Mouse (Mus musculus) limb, embryonic 13.5 days (tissue): ENCODE measurements at regions not wholly inside any gene's neighbourhood (a gene's known extent, or its start where the extent isn't known, plus 50 kb on each side); places are given as distances from the start of the nearest gene placed in this dataset.
A peak's percentile ranks its signal among the peaks of the same experiment; 100 is the strongest.

Experiments
- ATAC-seq: fragments of 200-750 bp; cut with Nextera tagmentation; 2 replicates; pipeline ENCODE4 v1.8.0; 2017; ENCODE audit warnings: low read depth, moderate number of reproducible peaks, moderate TSS enrichment; ENCODE audit not compliant: low FRiP score
- H3K27ac ChIP-seq: fragments of 300-500 bp; sonication (generic); 2 replicates; pipeline ENCODE4 v1.5.1; 2015; ENCODE audit warnings: inconsistent platforms, mild to moderate bottlenecking, moderate library complexity
- H3K27me3 ChIP-seq: fragments of 300-500 bp; sonication (generic); 2 replicates; pipeline ENCODE4 v1.6.1; 2015; ENCODE audit warnings: mild to moderate bottlenecking, inconsistent platforms
- H3K36me3 ChIP-seq: fragments of 300-500 bp; sonication (generic); 2 replicates; pipeline ENCODE4 v1.6.1; 2015; ENCODE audit warnings: inconsistent platforms, mild to moderate bottlenecking, moderate library complexity
- H3K4me1 ChIP-seq: fragments of 300-500 bp; sonication (generic); 2 replicates; pipeline ENCODE4 v1.6.1; 2015; ENCODE audit warnings: inconsistent platforms
- H3K4me2 ChIP-seq: fragments of 300-500 bp; sonication (generic); replicated peaks from 2 replicates; pipeline ENCODE4 v1.6.1; 2015; ENCODE audit warnings: inconsistent platforms, mild to moderate bottlenecking, moderate library complexity
- H3K4me3 ChIP-seq: fragments of 300-500 bp; sonication (generic); 2 replicates; pipeline ENCODE4 v1.5.1; 2015; ENCODE audit warnings: moderate library complexity, mild to moderate bottlenecking, inconsistent platforms
- H3K9ac ChIP-seq: fragments of 300-500 bp; sonication (generic); 2 replicates; pipeline ENCODE4 v1.6.1; 2015; ENCODE audit warnings: mild to moderate bottlenecking, inconsistent platforms
- H3K9me3 ChIP-seq: fragments of 300-500 bp; sonication (generic); 2 replicates; pipeline ENCODE4 v1.6.1; 2016; ENCODE audit warnings: inconsistent platforms
- WGBS: fragments of 180-500 bp; shearing (Covaris S2); methylation state at CpG from one replicate; pipeline ENCODE4 v1.1.7; 2015; 5-methylcytosine and 5-hydroxymethylcytosine counted together

DNA sequence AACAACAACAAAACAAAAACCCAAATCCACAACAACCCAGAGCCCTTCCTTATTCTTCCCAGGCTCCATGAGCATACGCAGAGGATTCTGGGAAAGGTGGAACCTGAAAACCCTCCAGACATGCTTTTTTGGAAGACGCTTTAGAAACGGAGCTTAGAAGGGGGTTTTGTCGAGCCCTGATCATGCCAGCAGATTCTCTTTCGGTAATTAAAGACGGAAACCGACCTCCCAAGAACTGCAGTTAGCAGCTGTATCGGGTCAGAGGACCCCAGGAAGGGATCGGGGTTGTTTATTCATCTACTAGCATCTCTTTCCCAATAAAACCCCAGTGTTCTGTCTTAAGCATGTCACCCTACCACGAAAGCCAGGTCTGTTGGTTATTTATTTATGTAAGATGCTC, 298.1 kb downstream of the Slc4a3 start:
- no peak overlapping the region for H3K9ac ChIP-seq
- 30% methylated on average over 10 of the region's 10 CpGs for WGBS
- no peaks in the 10 kb centered on the region for H3K36me3 ChIP-seq
- H3K4me1 ChIP-seq, result peaks cover 57% of the 10 kb centered on the region
- H3K4me2 ChIP-seq, result no peak overlapping the region
- H3K9me3 ChIP-seq, result no peaks in the 10 kb centered on the region
- no peak overlapping the region for H3K4me3 ChIP-seq
- H3K27ac ChIP-seq, result no peak overlapping the region
- no peaks in the 10 kb centered on the region for H3K27me3 ChIP-seq
- no peak for ATAC-seq

DNA sequence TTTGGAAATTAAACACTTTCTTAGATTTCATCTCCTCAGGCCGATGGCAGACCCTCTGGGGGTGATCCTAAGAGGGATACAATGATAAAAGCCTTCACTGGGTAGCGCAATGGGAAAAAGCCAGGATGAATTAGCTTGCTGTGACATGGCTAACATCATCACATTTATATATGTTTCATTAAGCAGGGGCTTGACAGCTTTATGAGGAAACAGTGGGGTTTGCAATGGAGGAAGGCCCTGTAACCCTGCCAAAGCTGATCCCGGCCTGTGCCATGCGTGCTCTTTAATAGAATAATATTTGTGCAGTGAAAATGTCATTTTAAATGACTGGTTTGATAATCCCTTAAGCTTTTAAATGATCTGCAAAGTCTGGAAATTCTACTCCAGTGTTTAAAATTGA, 298.5 kb downstream of the Slc4a3 start:
- Histone ChIP-seq H3K9me3 (no peaks in the 10 kb centered on the region), H3K36me3 (no peaks in the 10 kb centered on the region), H3K4me1 (peaks cover 53% of the 10 kb centered on the region), H3K4me2 (0 out of 2 replicates have a peak overlapping the region, but pooled peaks have one; percentile 9), H3K4me3 (no peak overlapping the region), H3K27me3 (no peaks in the 10 kb centered on the region), H3K27ac (peak overlapping the region; percentile 67; the same call in 1 of the 2 replicates), H3K9ac (no peak overlapping the region)
- ATAC-seq, result no peak
- 26% methylated on average over 4 of the region's 4 CpGs for WGBS

DNA sequence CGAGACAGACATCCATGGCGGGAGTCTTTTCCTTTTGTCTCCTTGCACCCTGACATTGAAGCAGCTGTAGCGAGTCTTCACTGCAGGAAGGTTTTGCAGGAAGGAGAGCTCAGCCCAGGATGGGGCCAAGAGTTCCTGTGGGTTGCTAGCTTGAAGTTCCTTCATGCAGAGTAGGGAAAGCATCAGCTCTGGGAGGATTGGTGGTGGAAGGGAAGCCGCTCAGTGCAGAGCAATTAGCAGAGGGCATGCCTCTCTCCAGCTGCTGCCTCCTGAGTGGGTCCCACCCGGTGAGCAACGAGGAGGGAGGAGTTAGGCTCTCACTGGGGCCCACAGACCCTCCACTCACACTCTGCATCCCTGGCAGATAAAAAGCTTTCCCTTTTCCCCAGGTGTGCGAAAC, 298.9 kb downstream of the Slc4a3 start:
- no peaks in the 10 kb centered on the region for H3K9me3 ChIP-seq
- H3K36me3 ChIP-seq, result no peaks in the 10 kb centered on the region
- 0 out of 2 replicates have a peak, but pooled peaks have one; percentile 57 for ATAC-seq
- no peaks in the 10 kb centered on the region for H3K27me3 ChIP-seq
- peak overlapping the region; percentile 67; the same call in 1 of the 2 replicates for H3K27ac ChIP-seq
- H3K9ac ChIP-seq, result no peak overlapping the region
- no peak overlapping the region for H3K4me3 ChIP-seq
- H3K4me2 ChIP-seq, result 0 out of 2 replicates have a peak overlapping the region, but pooled peaks have one; percentile 9
- WGBS, result 17% methylated on average over 7 of the region's 7 CpGs
- H3K4me1 ChIP-seq, result peaks cover 49% of the 10 kb centered on the region

GRCm38 (mm10) chr1:75845771-75846535, 299.9 kb downstream of the Slc4a3 start:
- Histone ChIP-seq H3K9me3 (no peaks in the 10 kb centered on the region), H3K4me2 (no peak overlapping the region), H3K9ac (no peak overlapping the region), H3K27me3 (no peaks in the 10 kb centered on the region), H3K4me3 (no peak overlapping the region), H3K27ac (no peak overlapping the region), H3K36me3 (no peaks in the 10 kb centered on the region), H3K4me1 (peaks cover 43% of the 10 kb centered on the region)
- ATAC-seq, result no peak
- 74% methylated on average over 4 of the region's 4 CpGs for WGBS

GRCm38 (mm10) chr1:75847681-75848080, 301.6 kb downstream of the Slc4a3 start:
- no peaks in the 10 kb centered on the region for H3K36me3 ChIP-seq
- no peak overlapping the region for H3K9ac ChIP-seq
- peaks cover 31% of the 10 kb centered on the region for H3K4me1 ChIP-seq
- H3K4me2 ChIP-seq, result no peak overlapping the region
- no peak overlapping the region for H3K4me3 ChIP-seq
- H3K9me3 ChIP-seq, result 0 out of 2 replicates have a peak, but pooled peaks cover 3% of the 10 kb centered on the region
- no peak overlapping the region for H3K27ac ChIP-seq
- 67% methylated on average over 3 of the region's 3 CpGs for WGBS
- H3K27me3 ChIP-seq, result no peaks in the 10 kb centered on the region
- no peak for ATAC-seq

- no peak overlapping the region for H3K9ac ChIP-seq
- WGBS, result 74% methylated on average over 4 of the region's 4 CpGs
- peaks cover 25% of the 10 kb centered on the region for H3K4me1 ChIP-seq
- H3K4me2 ChIP-seq, result no peak overlapping the region
- no peaks in the 10 kb centered on the region for H3K36me3 ChIP-seq
- no peak overlapping the region for H3K4me3 ChIP-seq
- H3K27ac ChIP-seq, result no peak overlapping the region
- ATAC-seq, result no peak
- H3K27me3 ChIP-seq, result no peaks in the 10 kb centered on the region
- H3K9me3 ChIP-seq, result 0 out of 2 replicates have a peak, but pooled peaks cover 3% of the 10 kb centered on the region
Measured at GRCm38 (mm10) chr1:75848436-75848835, 302.4 kb downstream of the Slc4a3 start.

DNA sequence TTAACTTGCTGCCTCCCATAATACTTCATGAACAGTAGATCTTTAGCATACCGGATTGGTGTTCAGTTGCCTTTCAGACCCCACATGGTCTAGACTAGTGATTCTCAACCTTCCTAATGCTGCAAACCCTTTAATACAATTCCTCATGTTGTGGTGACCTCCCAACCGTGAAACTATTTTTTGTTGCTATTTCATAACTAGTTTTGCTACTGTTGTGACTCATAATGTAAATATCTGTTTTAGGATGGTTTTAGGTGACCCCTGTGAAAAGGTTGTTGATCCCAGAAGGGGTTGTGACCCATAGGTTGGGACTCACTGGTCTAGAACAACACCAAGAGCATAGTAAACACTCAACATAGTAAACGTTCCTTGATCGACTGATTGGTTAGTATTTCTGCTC, 304.1 kb downstream of the Slc4a3 start:
- Histone ChIP-seq H3K4me2 (no peak overlapping the region), H3K9me3 (0 out of 2 replicates have a peak, but pooled peaks cover 3% of the 10 kb centered on the region), H3K27me3 (no peaks in the 10 kb centered on the region), H3K27ac (no peak overlapping the region), H3K36me3 (no peaks in the 10 kb centered on the region), H3K9ac (no peak overlapping the region), H3K4me3 (no peak overlapping the region), H3K4me1 (peaks cover 8% of the 10 kb centered on the region)
- 92% methylated on average over 4 of the region's 4 CpGs for WGBS
- no peak for ATAC-seq

GRCm38 (mm10) chr1:75858551-75859255, 312.6 kb downstream of the Slc4a3 start:
- no peak overlapping the region for H3K4me3 ChIP-seq
- 78% methylated on average over 7 of the region's 7 CpGs for WGBS
- H3K4me1 ChIP-seq, result peaks cover 4% of the 10 kb centered on the region; the same call in 1 of the 2 replicates
- H3K36me3 ChIP-seq, result no peaks in the 10 kb centered on the region
- no peak overlapping the region for H3K9ac ChIP-seq
- H3K4me2 ChIP-seq, result no peak overlapping the region
- H3K27me3 ChIP-seq, result no peaks in the 10 kb centered on the region
- no peak overlapping the region for H3K27ac ChIP-seq
- 0 out of 2 replicates have a peak, but pooled peaks cover under 1% of the 10 kb centered on the region for H3K9me3 ChIP-seq
- no peak for ATAC-seq

- ATAC-seq, result no peak
- Histone ChIP-seq H3K4me1 (peaks cover 4% of the 10 kb centered on the region; the same call in 1 of the 2 replicates), H3K9ac (no peak overlapping the region), H3K27ac (no peak overlapping the region), H3K4me2 (no peak overlapping the region), H3K9me3 (0 out of 2 replicates have a peak, but pooled peaks cover 9% of the 10 kb centered on the region), H3K36me3 (no peaks in the 10 kb centered on the region), H3K27me3 (no peaks in the 10 kb centered on the region), H3K4me3 (no peak overlapping the region)
- WGBS, result 71% methylated on average over 4 of the region's 4 CpGs
Measured at GRCm38 (mm10) chr1:75862757-75863156, 316.7 kb downstream of the Slc4a3 start.

DNA sequence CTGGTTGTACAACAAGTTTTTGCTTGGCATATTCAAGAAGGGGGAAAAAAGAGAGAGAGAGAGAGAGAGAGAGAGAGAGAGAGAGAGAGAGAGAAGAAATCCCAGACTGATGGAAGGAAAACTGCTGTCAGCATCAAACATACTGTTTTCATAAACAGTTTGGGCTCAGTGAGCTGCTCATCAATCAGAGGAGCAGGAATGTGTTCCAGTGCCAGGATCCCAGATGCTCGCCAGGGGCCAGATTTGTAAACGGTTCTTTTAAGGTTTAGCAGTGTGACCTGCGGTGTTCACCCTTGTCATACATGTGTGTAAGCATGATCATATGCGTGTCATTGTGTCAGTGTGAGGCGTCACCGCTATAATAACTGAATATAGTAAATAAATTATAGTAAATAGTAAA, 320.5 kb downstream of the Slc4a3 start:
- no peaks in the 10 kb centered on the region for H3K36me3 ChIP-seq
- ATAC-seq, result no peak
- peaks cover 9% of the 10 kb centered on the region for H3K4me1 ChIP-seq
- no peaks in the 10 kb centered on the region for H3K27me3 ChIP-seq
- no peak overlapping the region for H3K27ac ChIP-seq
- H3K4me2 ChIP-seq, result no peak overlapping the region
- 56% methylated on average over 6 of the region's 6 CpGs for WGBS
- 0 out of 2 replicates have a peak, but pooled peaks cover 9% of the 10 kb centered on the region for H3K9me3 ChIP-seq
- no peak overlapping the region for H3K9ac ChIP-seq
- no peak overlapping the region for H3K4me3 ChIP-seq

DNA sequence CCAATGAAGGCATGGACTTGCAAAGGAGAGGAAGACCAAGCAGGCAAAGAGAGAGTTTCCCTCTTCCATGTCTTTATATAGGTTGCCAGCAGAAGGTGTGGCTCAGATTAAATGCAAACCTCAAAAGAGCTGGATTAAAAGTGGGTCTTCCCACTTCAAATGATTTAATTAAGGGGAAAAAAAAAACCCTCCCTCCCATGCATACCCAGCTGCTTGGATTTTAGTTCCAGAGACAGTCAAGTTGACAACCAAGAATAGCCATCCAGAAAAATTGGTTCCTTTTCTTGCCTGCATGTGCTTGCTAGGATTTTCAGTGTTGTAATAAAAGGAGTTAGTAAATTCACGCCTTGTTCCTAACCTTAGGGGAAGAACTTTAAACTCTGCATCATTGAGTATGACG, 323.3 kb downstream of the Slc4a3 start:
- Histone ChIP-seq H3K4me1 (peaks cover 9% of the 10 kb centered on the region), H3K36me3 (no peaks in the 10 kb centered on the region), H3K4me2 (no peak overlapping the region), H3K9me3 (0 out of 2 replicates have a peak, but pooled peaks cover 1% of the 10 kb centered on the region), H3K4me3 (no peak overlapping the region), H3K27ac (no peak overlapping the region), H3K9ac (no peak overlapping the region), H3K27me3 (no peaks in the 10 kb centered on the region)
- no peak for ATAC-seq
- WGBS, result 44% methylated on average over 2 of the region's 2 CpGs

GRCm38 (mm10) chr1:75869846-75870245, 323.8 kb downstream of the Slc4a3 start:
- H3K4me1 ChIP-seq, result peaks cover 9% of the 10 kb centered on the region
- no peak overlapping the region for H3K9ac ChIP-seq
- H3K4me3 ChIP-seq, result no peak overlapping the region
- no peaks in the 10 kb centered on the region for H3K9me3 ChIP-seq
- H3K36me3 ChIP-seq, result no peaks in the 10 kb centered on the region
- H3K27ac ChIP-seq, result no peak overlapping the region
- no peaks in the 10 kb centered on the region for H3K27me3 ChIP-seq
- WGBS, result 20% methylated on average over 5 of the region's 5 CpGs
- 0 out of 2 replicates have a peak, but pooled peaks have one; percentile 44 for ATAC-seq
- no peak overlapping the region for H3K4me2 ChIP-seq
